Mouse (Mus musculus) heart, postnatal 0 days (tissue): Measurements from ENCODE around the gene AU021092.

ENCODE experiments used
- CTCF ChIP-seq: IDR thresholded peaks from 2 replicates; pipeline ENCODE4 v1.5.1; 2016; ENCODE audit warnings: antibody characterized with exemption, control low read depth, low read depth
- EP300 ChIP-seq: IDR thresholded peaks from 2 replicates; pipeline ENCODE4 v1.6.1; 2016; ENCODE audit warnings: antibody characterized with exemption, low read depth

DNA sequence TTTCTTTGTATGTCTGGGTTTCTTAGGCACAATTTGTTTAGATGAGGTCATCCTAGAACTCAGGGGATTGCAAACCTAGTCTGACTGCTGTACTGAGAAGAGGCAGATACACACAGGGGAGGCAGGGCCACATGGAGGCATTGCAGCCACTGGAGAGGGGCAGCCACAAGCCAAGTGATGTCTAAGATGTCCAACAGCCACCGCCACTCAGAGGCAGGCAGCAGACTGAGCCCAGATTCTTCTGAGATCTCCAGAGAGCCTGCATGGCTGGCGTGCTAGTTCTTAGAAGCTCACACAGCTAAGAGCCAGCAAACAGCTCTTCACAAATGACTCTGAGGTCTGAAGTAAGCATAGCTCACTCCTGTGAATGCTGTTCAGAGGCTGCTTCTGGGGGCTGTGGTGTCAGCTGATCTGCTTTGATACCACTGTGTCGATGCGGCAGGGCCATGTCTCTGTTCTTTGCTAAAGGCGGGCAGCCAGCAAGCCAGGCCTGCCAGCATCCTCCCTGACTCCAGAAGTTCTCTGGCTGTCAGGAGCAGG, 16.6 kb downstream of the AU021092 start:
- TF ChIP-seq EP300: no peak
- TF ChIP-seq CTCF: no peak
